Mouse (Mus musculus) midbrain, embryonic 13.5 days (tissue): ENCODE data around the gene Adcy5. TPM values are rescaled to one million over a fixed set of nuclear protein-coding genes. Genes with fewer than 3 reads are reported as not detected.

Source experiments
- ATAC-seq: fragments of 200-750 bp; cut with Nextera tagmentation; 2 replicates; pipeline ENCODE4 v1.8.0; 2017; ENCODE audit warnings: mild to moderate bottlenecking, moderate TSS enrichment, moderate library complexity
- H3K27ac ChIP-seq: fragments of 300-500 bp; sonication (generic); 2 replicates; pipeline ENCODE4 v1.5.1; 2015; ENCODE audit warnings: inconsistent platforms, mild to moderate bottlenecking, moderate library complexity
- H3K27me3 ChIP-seq: fragments of 300-500 bp; sonication (generic); 2 replicates; pipeline ENCODE4 v1.6.1; 2015; ENCODE audit warnings: mild to moderate bottlenecking, inconsistent platforms
- H3K36me3 ChIP-seq: fragments of 300-500 bp; sonication (generic); 2 replicates; pipeline ENCODE4 v1.6.1; 2015; ENCODE audit warnings: mild to moderate bottlenecking, inconsistent platforms
- H3K4me1 ChIP-seq: fragments of 300-500 bp; sonication (generic); replicated peaks from 2 replicates; pipeline ENCODE4 v1.6.1; 2015; ENCODE audit warnings: inconsistent platforms
- H3K4me2 ChIP-seq: fragments of 300-500 bp; sonication (generic); replicated peaks from 2 replicates; pipeline ENCODE4 v1.6.1; 2015; ENCODE audit warnings: moderate library complexity, mild to moderate bottlenecking, inconsistent platforms
- H3K4me3 ChIP-seq: fragments of 300-500 bp; sonication (generic); replicated peaks from 2 replicates; pipeline ENCODE4 v1.5.1; 2015; ENCODE audit warnings: mild to moderate bottlenecking, inconsistent platforms
- H3K9ac ChIP-seq: fragments of 300-500 bp; sonication (generic); replicated peaks from 2 replicates; pipeline ENCODE4 v1.6.1; 2015; ENCODE audit warnings: mild to moderate bottlenecking, inconsistent platforms
- H3K9me3 ChIP-seq: fragments of 300-500 bp; sonication (generic); 2 replicates; pipeline ENCODE4 v1.6.1; 2016; ENCODE audit warnings: mild to moderate bottlenecking, inconsistent platforms
- WGBS: fragments of 180-500 bp; shearing (Covaris S2); methylation state at CpG from one replicate; pipeline ENCODE4 v1.1.7; 2015; 5-methylcytosine and 5-hydroxymethylcytosine counted together
- polyA plus RNA-seq: library from polyadenylated mRNA; unstranded; fragments of >200 nt; fragmentation: Nextera tagmentation; extraction: Ambion mirVana; gene quantifications from 2 replicates; pipeline ENCODE4 v1.2.1, GENCODE M21; 2015

Adcy5 gene
- polyA plus RNA-seq, 1 experiment from 2014 or later: 6.0 TPM

DNA sequence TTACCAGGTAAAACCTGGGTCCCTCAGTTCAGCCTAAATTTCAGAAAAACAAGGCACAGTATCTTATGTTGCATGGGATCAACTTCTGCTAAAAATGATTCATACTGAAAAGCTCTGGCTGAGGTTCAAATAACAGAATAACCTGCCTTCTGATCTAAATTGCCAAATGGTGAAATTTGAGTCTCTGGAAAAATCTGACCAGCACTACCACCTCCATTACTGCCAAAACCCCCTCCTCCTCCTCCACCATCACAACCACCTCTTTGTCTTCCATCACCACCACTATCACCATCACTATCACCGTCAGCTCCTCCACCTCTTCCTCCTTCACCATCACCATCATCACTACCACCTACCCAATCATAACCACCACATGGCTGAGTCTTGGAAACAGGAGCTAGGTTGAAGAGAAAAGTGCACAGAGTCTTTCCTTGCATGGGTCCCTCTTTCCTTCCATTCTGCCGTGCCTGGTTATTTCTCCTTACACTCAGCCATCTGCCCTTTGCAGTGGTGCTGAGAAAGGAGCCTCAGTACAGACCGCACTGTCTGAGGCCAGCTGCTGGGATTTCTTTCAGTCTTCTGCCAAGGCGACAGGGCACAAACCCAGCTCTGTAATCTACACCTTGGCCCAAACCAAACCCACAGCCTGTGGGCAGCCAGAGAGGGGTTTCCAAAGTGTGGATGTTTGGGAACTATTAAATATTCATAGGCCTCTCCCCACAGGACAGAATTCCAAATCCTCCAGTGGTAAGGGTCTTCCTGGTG is 85.5 kb downstream of the Adcy5 start:
- 86% methylated on average over 4 of the region's 4 CpGs for WGBS
- H3K27me3 ChIP-seq: no peaks in the 10 kb centered on the region; the same call in 1 of the 2 replicates
- no peaks in the 10 kb centered on the region for H3K36me3 ChIP-seq
- no peak overlapping the region for H3K4me3 ChIP-seq
- no peak overlapping the region for H3K9ac ChIP-seq
- H3K27ac ChIP-seq: no peak overlapping the region
- no peak overlapping the region for H3K4me2 ChIP-seq
- H3K9me3 ChIP-seq: no peaks in the 10 kb centered on the region
- ATAC-seq: 0 out of 2 replicates have a peak, but pooled peaks have one; percentile 24
- peaks cover 22% of the 10 kb centered on the region for H3K4me1 ChIP-seq

DNA sequence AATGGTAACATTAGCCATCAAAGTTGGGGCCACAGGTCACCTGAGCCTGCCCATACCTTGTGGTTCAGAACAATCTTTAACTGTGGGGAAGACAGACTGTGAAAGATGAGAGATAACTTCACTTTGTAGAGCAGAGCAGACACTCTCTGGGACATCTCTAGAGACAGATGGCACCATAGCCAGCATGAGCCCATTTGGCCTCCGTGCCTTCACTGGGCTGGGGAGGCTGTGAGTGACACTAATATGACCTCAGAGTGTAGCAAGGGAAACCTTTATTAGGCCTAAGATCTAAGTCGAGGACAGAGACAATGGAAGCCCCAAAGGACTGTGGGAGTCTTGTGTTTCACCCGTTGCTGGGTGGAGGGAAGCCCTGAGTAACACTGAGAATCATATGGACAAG is 92.7 kb downstream of the Adcy5 start:
- WGBS: 47% methylated on average over 3 of the region's 3 CpGs
- Histone ChIP-seq H3K4me2 (no peak overlapping the region), H3K9ac (no peak overlapping the region), H3K36me3 (peaks cover 11% of the 10 kb centered on the region; the same call in 1 of the 2 replicates), H3K4me3 (no peak overlapping the region), H3K27me3 (no peaks in the 10 kb centered on the region; the same call in 1 of the 2 replicates), H3K4me1 (no peaks in the 10 kb centered on the region), H3K9me3 (no peaks in the 10 kb centered on the region), H3K27ac (no peak overlapping the region)
- ATAC-seq: no peak

DNA sequence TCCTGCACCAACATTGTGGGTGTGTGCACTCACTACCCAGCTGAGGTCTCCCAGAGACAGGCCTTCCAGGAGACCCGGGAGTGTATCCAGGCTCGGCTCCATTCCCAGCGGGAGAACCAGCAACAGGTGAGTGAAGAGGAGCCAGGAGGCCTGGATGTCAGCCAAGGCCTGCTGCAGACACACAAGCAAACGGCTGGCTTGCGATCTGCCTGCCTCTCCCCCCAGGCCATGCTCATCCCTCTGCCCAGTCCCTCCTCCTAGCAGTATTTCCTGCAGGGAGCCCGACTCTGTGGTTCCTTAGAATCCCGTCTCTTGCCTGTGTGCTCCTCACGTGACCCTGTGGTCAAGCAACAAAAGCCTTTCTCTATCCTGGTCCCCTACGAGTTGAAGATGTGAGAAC is 94.1 kb downstream of the Adcy5 start:
- H3K4me2 ChIP-seq: no peak overlapping the region
- no peak overlapping the region for H3K9ac ChIP-seq
- 61% methylated on average over 9 of the region's 9 CpGs for WGBS
- H3K4me3 ChIP-seq: no peak overlapping the region
- peaks cover 15% of the 10 kb centered on the region for H3K4me1 ChIP-seq
- no peaks in the 10 kb centered on the region for H3K9me3 ChIP-seq
- no peak overlapping the region for H3K27ac ChIP-seq
- no peak for ATAC-seq
- H3K36me3 ChIP-seq: peaks cover 11% of the 10 kb centered on the region; the same call in 1 of the 2 replicates
- H3K27me3 ChIP-seq: no peaks in the 10 kb centered on the region; the same call in 1 of the 2 replicates

DNA sequence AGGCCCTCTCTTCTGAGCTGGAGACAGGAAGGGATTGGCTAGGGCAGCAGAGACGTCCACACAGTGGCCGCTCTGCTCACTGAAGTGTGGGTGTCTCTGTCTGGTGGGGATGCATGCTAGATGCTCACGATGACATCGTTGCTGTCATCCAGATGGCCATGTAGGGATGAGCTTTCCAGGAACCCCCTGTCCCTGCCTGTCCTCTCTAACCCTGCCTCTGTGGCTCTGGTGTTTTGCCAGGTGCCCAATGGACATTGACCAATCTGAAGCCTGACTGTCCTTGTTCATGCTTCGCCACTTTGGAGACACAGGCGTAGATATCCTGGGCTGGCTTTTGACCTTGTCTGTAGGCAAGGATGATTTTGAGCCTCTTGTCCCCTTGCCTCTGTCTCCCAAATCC is 95.1 kb downstream of the Adcy5 start:
- peaks cover 16% of the 10 kb centered on the region for H3K4me1 ChIP-seq
- no peak overlapping the region for H3K9ac ChIP-seq
- H3K36me3 ChIP-seq: peaks cover 11% of the 10 kb centered on the region; the same call in 1 of the 2 replicates
- no peak overlapping the region for H3K27ac ChIP-seq
- H3K27me3 ChIP-seq: no peaks in the 10 kb centered on the region; the same call in 1 of the 2 replicates
- 93% methylated on average over 6 of the region's 6 CpGs for WGBS
- H3K4me2 ChIP-seq: no peak overlapping the region
- no peak overlapping the region for H3K4me3 ChIP-seq
- no peak for ATAC-seq
- H3K9me3 ChIP-seq: no peaks in the 10 kb centered on the region

DNA sequence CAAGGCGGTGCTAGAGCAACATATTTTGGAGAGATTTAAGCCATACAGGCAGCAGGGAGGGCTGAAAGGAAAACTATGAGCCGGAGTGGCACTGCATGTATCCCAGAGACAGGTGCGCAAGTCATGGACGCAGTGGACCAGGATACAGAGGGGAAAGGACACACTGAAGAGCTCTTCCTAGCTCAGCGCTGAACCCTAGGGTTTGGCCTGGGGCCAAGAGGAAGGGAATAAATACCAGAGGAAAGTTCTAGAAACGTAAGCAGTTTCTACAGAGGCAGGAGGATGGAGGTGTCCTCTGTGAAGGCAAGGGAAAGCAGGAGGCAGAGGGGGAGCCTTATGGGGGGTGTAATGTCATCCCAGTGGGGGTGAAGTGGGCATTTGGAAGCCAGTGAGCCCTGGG is 97.0 kb downstream of the Adcy5 start:
- Histone ChIP-seq H3K9ac (no peak overlapping the region), H3K4me3 (no peak overlapping the region), H3K4me2 (no peak overlapping the region), H3K27ac (no peak overlapping the region), H3K36me3 (peaks cover 11% of the 10 kb centered on the region; the same call in 1 of the 2 replicates), H3K9me3 (no peaks in the 10 kb centered on the region), H3K4me1 (peaks cover 16% of the 10 kb centered on the region), H3K27me3 (no peaks in the 10 kb centered on the region; the same call in 1 of the 2 replicates)
- no peak for ATAC-seq
- 95% methylated on average over 6 of the region's 6 CpGs for WGBS

DNA sequence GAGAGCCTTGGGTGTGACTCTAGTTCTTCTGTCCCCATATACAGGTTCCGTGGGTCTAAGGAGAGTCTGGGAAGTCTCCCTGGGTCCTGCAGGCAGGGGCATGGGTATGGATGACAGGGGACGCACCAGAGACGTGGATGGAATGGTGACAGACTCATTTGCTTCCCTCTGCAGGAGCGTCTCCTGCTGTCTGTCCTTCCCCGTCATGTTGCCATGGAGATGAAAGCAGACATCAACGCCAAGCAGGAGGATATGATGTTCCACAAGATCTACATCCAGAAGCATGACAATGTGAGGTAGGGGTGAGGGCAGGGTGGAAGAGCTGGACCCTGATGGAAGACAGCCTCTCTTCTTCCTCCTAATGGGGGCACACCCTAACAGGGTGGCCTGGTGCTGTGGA is 98.3 kb downstream of the Adcy5 start:
- Histone ChIP-seq H3K4me1 (peaks cover 16% of the 10 kb centered on the region), H3K27ac (no peak overlapping the region), H3K9ac (no peak overlapping the region), H3K27me3 (no peaks in the 10 kb centered on the region; the same call in 1 of the 2 replicates), H3K36me3 (peaks cover 11% of the 10 kb centered on the region; the same call in 1 of the 2 replicates), H3K4me2 (no peak overlapping the region), H3K4me3 (no peak overlapping the region), H3K9me3 (no peaks in the 10 kb centered on the region)
- 33% methylated on average over 6 of the region's 6 CpGs for WGBS
- ATAC-seq: peak; percentile 34; the same call in 1 of the 2 replicates

DNA sequence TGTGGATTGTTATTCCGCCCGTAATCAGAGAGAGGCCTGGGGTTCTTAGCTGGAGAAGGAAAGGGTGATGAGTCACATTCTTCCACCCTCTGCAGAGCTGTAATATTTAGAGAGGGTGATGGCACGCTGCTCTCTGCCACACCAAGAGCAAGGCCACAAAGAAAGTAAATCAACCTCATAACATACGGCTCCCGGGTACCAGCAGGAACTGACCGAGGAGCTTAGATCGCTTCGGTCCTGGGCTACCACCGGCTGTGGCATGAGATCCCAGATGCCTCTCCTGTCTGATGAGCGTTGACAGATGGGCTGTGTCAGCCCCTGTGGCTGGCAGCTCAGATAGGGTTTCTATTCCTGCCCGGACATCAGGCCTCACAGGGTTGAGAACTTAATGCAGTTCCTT is 101.3 kb downstream of the Adcy5 start:
- Histone ChIP-seq H3K4me1 (peaks cover 16% of the 10 kb centered on the region), H3K27ac (no peak overlapping the region), H3K27me3 (no peaks in the 10 kb centered on the region; the same call in 1 of the 2 replicates), H3K9ac (no peak overlapping the region), H3K9me3 (no peaks in the 10 kb centered on the region), H3K4me3 (no peak overlapping the region), H3K36me3 (no peaks in the 10 kb centered on the region), H3K4me2 (no peak overlapping the region)
- WGBS: 84% methylated on average over 11 of the region's 11 CpGs
- no peak for ATAC-seq

DNA sequence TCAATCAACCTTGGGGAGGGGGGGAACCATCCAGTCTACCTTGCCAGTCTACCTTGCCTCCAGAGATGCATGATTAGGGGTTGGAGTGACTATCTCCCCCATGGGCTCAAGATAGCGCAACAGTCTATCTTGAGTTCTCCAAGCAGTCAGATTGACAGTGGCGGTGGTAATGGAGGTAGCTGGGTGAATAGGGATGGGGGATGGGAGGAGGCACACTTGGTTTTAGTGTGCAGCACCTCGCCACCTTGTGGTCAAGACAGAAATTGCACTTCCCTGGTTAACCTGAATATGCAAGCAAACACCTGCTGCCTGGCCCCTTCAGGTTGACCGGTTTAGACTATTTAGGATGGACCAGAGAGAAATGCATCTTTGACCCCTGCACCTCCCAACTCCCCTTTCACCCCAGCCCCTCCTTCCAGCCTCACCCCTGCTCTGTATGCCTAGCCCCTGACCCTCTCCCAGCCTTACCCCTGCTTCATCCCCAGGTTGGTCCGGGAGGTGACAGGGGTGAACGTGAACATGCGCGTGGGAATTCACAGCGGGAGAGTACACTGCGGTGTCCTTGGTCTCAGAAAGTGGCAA is 115.8 kb downstream of the Adcy5 start:
- Histone ChIP-seq H3K4me1 (peaks cover 12% of the 10 kb centered on the region; the same call in 1 of the 2 replicates), H3K9ac (no peak overlapping the region), H3K27ac (no peak overlapping the region), H3K9me3 (no peaks in the 10 kb centered on the region), H3K4me2 (no peak overlapping the region), H3K27me3 (no peaks in the 10 kb centered on the region), H3K36me3 (peaks cover 11% of the 10 kb centered on the region; the same call in 1 of the 2 replicates), H3K4me3 (no peak overlapping the region)
- 39% methylated on average over 10 of the region's 10 CpGs for WGBS
- ATAC-seq: peak; percentile 72

DNA sequence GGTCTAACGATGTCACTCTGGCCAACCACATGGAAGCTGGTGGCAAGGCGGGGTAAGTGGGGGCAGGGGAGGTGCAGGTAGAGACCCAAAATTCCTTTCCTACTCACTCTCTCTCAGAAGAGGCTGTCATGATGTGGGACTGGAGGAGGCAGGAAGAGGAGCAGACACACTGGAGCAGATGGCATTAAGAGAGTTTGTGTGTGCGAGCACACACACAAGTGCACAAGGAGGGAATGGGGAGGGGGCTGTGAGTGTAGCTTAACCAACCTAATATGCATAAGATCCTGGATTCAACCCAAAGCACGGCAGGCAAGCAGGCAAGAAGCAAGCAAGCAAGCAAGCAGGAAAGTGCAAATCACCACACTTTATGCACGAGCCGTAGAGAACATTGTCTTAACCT is 116.3 kb downstream of the Adcy5 start:
- WGBS: 72% methylated on average over 6 of the region's 6 CpGs
- Histone ChIP-seq H3K9ac (no peak overlapping the region), H3K9me3 (no peaks in the 10 kb centered on the region), H3K36me3 (peaks cover 11% of the 10 kb centered on the region; the same call in 1 of the 2 replicates), H3K27ac (no peak overlapping the region), H3K27me3 (no peaks in the 10 kb centered on the region), H3K4me1 (peaks cover 14% of the 10 kb centered on the region; the same call in 1 of the 2 replicates), H3K4me2 (no peak overlapping the region), H3K4me3 (no peak overlapping the region)
- peak; percentile 4; the same call in 1 of the 2 replicates for ATAC-seq

DNA sequence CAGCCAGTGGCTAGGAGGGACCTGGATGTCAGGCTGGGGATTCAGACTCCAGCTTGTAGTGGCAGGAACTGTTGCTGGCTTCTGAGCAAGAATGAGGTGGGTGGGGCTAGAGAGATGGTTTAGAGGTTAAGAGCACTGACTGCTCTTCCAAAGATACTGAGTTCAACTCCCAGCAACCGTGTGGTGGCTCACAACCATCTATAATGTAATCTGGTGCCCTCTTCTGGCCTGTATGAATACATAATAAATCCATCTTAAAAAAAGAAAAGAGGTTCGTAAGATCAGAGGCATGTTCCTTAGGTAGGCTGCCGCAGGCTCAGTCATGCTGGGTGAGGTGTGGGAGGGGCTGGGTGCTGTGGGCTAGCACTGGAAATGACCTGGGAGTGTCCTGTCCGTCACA is 116.9 kb downstream of the Adcy5 start:
- H3K27me3 ChIP-seq: no peaks in the 10 kb centered on the region
- H3K4me1 ChIP-seq: peaks cover 15% of the 10 kb centered on the region; the same call in 1 of the 2 replicates
- H3K27ac ChIP-seq: no peak overlapping the region
- no peak overlapping the region for H3K4me3 ChIP-seq
- no peaks in the 10 kb centered on the region for H3K9me3 ChIP-seq
- 0 out of 2 replicates have a peak, but pooled peaks have one; percentile 12 for ATAC-seq
- no peak overlapping the region for H3K9ac ChIP-seq
- H3K36me3 ChIP-seq: peaks cover 11% of the 10 kb centered on the region; the same call in 1 of the 2 replicates
- WGBS: 51% methylated on average over 4 of the region's 4 CpGs
- H3K4me2 ChIP-seq: no peak overlapping the region

DNA sequence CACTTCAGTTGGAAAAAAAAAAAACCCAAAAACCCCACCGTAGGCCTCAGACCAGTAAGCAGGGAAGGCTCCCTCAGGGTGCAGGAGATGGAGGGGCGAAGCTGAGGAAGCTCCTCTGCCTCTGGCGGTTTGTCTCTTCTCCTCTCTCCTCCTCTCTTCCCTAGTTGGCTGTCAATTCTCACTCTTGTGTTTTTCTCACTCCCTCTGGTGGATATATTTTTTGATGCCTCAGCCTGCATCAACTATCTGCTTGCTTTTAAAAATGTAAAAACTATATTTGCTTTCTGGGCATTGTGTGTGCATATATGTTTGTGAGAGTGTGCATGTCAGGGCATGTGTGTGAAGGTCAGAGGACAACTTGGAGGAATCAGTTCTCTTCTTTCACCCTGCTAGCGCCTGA is 117.7 kb downstream of the Adcy5 start:
- Histone ChIP-seq H3K4me3 (no peak overlapping the region), H3K27ac (no peak overlapping the region), H3K9ac (no peak overlapping the region), H3K4me1 (peaks cover 15% of the 10 kb centered on the region; the same call in 1 of the 2 replicates), H3K36me3 (peaks cover 11% of the 10 kb centered on the region; the same call in 1 of the 2 replicates), H3K9me3 (no peaks in the 10 kb centered on the region), H3K4me2 (no peak overlapping the region), H3K27me3 (no peaks in the 10 kb centered on the region)
- 58% methylated on average over 4 of the region's 4 CpGs for WGBS
- no peak for ATAC-seq

DNA sequence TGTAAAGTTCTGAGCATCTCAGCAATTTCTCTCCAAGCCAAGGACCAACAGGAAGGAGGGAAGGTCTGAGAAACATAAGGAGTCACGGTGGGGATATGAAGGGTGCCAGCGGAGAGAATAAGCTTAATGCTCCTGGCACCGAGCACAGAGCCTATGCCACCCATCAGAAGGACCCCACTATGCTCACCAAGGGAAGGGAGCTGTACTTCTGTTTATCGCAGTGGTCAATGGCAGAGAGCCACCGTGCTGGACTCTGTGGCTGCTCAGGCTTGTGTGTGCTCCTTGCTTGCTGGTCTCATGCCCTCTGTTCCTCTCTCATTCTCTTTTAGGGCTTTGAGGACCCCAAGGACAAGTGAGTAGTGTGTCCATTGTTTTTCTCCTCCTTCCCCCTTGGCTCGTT is 123.5 kb downstream of the Adcy5 start:
- H3K9me3 ChIP-seq: no peaks in the 10 kb centered on the region
- no peak for ATAC-seq
- no peak overlapping the region for H3K4me2 ChIP-seq
- H3K27ac ChIP-seq: no peak overlapping the region
- H3K4me3 ChIP-seq: no peak overlapping the region
- peaks cover 17% of the 10 kb centered on the region; the same call in 1 of the 2 replicates for H3K36me3 ChIP-seq
- no peak overlapping the region for H3K9ac ChIP-seq
- H3K27me3 ChIP-seq: no peaks in the 10 kb centered on the region
- 81% methylated on average over 6 of the region's 6 CpGs for WGBS
- peaks cover 9% of the 10 kb centered on the region; the same call in 1 of the 2 replicates for H3K4me1 ChIP-seq
